Mouse (Mus musculus) adipocyte (in vitro differentiated cells): ENCODE measurements around the gene Pagr1a.

Source experiments
- DNase-seq: peaks from one replicate; pipeline ENCODE4 v3.0.0-alpha.2; 2016; ENCODE audit warnings: low spot score

Pagr1a gene

GRCm38 (mm10) chr7:127020901-127021562 is 3.9 kb upstream of the Pagr1a start, which contains the start of the genes Gm42742 and Prrt2:
Gm42742 (minus strand) TSS chr7:127021097.
Prrt2 (minus strand) TSS chr7:127021211.
- DNase-seq, result no peak

- DNase-seq, result no peak
These were observed 3.3 kb upstream of the Pagr1a start for GRCm38 (mm10) chr7:127020491-127020890.

GRCm38 (mm10) chr7:127020031-127020430 is 2.9 kb upstream of the Pagr1a start:
- no peak for DNase-seq

- DNase-seq, result no peak
These were observed 2.3 kb upstream of the Pagr1a start for GRCm38 (mm10) chr7:127019306-127019960.

- DNase-seq, result no peak
These were observed 1.5 kb upstream of the Pagr1a start for GRCm38 (mm10) chr7:127018416-127019305.

GRCm38 (mm10) chr7:127017950-127018345 is 796 bp upstream of the Pagr1a start:
- no peak for DNase-seq

- no peak for DNase-seq
These were observed 640 bp downstream of the Pagr1a start for GRCm38 (mm10) chr7:127016486-127016938.

- no peak for DNase-seq
These were observed 869 bp downstream of the Pagr1a start, which contains the start of gene Pagr1b for GRCm38 (mm10) chr7:127016481-127016485. Pagr1b (minus strand) TSS chr7:127016484.

GRCm38 (mm10) chr7:127016081-127016480 is 1.1 kb downstream of the Pagr1a start:
- peak; percentile 44 for DNase-seq

- DNase-seq, result no peak
These were observed 2.2 kb downstream of the Pagr1a start for GRCm38 (mm10) chr7:127014993-127015392.

- DNase-seq, result peak; percentile 76
These were observed 2.8 kb downstream of the Pagr1a start, which contains the start of gene Mvp for GRCm38 (mm10) chr7:127014320-127014719. Mvp (minus strand) TSS chr7:127014621.

- DNase-seq, result no peak
These were observed 3.8 kb downstream of the Pagr1a start for GRCm38 (mm10) chr7:127013385-127013784.

GRCm38 (mm10) chr7:127012845-127013244 is 4.3 kb downstream of the Pagr1a start:
- DNase-seq, result no peak

- DNase-seq, result no peak
These were observed 4.8 kb downstream of the Pagr1a start for GRCm38 (mm10) chr7:127012374-127012773.

- no peak for DNase-seq
These were observed 5.4 kb downstream of the Pagr1a start for GRCm38 (mm10) chr7:127011717-127012116.

GRCm38 (mm10) chr7:127011051-127011450 is 6.1 kb downstream of the Pagr1a start:
- DNase-seq, result no peak

- no peak for DNase-seq
These were observed 7.7 kb downstream of the Pagr1a start for GRCm38 (mm10) chr7:127009307-127010085.

GRCm38 (mm10) chr7:127008239-127009019 is 8.7 kb downstream of the Pagr1a start:
- DNase-seq, result peak; percentile 79

- DNase-seq, result no peak
These were observed 9.7 kb downstream of the Pagr1a start for GRCm38 (mm10) chr7:127007313-127008024.

- no peak for DNase-seq
These were observed 12.9 kb downstream of the Pagr1a start for GRCm38 (mm10) chr7:127004122-127004875.
